Mouse (Mus musculus) E14TG2a.4 (cell line): ENCODE measurements around the gene Myod1.

Source experiments
- CTCF ChIP-seq: conservative IDR thresholded peaks from 2 replicates; pipeline ENCODE4 v1.5.1; 2014; ENCODE audit warnings: low read length
- POU5F1 ChIP-seq: IDR thresholded peaks from 2 replicates; pipeline ENCODE4 v1.6.1; 2014; ENCODE audit warnings: low read length, borderline replicate concordance

- TF ChIP-seq CTCF = no peak
- TF ChIP-seq POU5F1 = no peak
Observed at GRCm38 (mm10) chr7:46327896-46328295, 48.4 kb upstream of the Myod1 start.
